Mouse (Mus musculus) frontal cortex, postnatal 25 days (tissue): ENCODE results near the gene Aqp1.

Experiments used
- DNase-seq, 2 experiments: peaks; one replicate each; pipeline ENCODE4 v3.0.0; 2022; ENCODE audit warnings: low spot score in 2 of 2

The Aqp1 gene

DNA sequence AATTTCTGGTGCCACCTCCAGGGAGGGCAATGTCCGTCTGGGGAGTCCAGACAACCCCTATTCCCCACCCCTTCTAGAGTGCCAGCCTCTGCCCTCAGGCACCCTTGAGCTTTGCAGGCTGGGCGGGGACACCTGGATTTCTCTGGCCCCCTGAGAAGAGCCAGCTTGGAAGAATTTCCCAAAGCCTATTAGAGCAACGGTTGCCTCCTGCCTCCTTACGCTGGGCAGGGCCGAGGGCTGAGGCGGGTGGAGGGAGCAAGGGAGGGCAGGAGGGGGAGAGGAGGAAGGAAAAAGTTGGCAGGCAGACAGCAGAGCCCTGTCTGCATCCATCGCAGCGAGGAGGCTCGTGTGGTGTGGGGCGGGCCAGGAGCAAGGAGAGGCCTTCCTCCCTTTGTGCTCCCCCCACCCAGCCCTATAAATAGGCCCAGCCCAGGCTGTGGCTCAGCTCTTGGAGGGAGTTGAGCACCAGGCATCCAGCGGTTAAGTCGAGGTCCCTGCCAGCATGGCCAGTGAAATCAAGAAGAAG is at the start of gene Aqp1:
Aqp1 (plus strand) TSS at position 444 of the 526 bp plus-strand sequence.
- DNase-seq, result no peak

DNA sequence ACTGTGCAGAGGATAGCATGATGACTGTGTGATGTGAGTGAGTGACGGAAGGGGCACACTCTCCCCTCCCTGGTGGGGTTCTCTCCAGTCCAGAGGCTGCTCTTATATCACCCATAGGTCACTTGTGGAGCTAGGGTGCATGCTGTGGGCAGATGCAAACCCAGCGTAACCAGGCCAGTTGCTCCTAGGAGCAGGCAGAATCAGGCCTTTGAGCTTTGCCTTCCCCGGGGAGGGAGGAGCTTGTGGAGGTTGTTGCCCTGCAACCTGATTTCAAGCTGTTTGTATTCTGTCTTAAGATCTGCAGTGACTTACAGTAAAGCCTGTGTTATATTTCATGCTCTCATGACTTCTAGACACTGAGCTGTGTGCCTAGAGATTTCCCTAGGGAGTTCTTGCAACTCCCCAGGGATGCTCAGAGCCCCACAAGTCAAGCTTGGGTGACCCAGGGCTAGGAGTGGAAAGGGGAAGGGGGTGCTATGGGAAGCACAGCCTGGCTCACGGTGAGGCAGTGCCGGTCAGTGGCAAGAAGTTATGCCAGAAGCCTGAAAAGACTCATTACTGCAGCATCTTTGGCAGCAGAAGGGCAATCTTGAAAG is 48.1 kb upstream of the Aqp1 start:
- DNase-seq, result no peak

DNA sequence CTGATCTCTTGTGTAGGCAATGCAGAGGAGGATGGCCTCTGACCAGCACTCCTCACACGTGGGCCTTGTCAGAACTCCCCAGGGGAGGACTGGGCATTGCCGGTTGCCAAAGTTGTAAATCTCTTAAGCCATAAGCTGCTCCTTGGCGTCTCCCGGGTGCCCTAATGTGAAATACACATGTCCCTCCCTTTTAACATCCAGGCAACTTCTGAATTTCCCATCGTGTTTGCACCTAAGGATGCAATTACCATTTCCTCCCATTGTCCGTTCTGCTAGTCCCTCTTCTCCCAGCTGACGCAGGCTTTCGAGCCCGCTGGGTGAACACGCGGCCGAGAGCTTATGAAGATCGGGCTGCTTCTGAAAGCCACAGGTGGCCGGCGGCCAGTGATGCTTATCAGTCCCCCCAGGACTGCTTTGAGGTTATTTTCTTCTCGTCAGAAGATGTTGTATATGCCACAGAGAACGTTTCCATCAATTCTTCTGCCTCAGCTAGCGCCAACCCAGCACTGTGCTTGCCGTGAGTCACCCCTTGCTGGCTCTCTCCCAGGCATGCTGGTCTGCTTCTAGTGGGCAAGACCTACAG is 41.6 kb upstream of the Aqp1 start:
- no peak for DNase-seq

- DNase-seq, result no peak
These were observed 40.9 kb upstream of the Aqp1 start for GRCm38 (mm10) chr6:55295325-55295724.

DNA sequence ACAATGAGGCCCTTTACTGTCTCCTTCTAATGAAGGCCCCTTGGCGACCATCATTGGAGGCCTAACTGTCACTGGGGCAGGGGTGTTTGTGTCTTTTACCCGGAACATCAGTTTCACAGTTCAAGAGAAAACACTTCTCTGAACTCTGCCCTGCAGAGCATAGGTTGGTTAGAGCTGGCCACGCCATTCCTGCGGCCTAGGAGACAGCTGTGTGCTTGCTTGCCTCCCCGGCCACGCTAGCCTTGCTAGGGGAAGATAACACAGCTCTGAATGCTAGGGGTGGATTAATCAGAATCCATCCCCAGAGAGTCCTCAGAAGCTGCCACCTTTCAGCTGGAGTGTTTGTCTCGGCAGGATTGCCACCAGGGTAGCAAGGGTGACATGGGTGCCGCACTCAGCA is 36.8 kb upstream of the Aqp1 start:
- DNase-seq, result no peak

DNA sequence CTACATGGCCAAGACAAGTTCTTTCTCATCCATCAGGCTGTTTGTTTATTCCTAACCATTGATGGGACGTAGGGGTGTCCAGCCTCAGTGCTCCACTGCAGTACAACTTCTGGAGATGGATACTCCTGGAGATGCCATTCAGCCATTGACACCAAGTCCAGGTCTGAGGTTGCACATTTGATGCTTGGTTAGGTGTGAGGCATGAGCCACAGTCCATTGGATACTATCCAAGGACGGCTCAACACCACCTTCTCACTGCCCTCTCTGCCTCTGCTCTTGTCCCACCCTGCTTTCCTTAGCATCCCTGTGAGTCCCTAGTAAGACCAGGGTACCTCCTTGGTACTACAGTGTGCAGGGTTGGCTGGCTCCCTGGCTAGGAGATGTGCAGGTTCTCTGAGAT is 36.3 kb upstream of the Aqp1 start:
- no peak for DNase-seq

DNA sequence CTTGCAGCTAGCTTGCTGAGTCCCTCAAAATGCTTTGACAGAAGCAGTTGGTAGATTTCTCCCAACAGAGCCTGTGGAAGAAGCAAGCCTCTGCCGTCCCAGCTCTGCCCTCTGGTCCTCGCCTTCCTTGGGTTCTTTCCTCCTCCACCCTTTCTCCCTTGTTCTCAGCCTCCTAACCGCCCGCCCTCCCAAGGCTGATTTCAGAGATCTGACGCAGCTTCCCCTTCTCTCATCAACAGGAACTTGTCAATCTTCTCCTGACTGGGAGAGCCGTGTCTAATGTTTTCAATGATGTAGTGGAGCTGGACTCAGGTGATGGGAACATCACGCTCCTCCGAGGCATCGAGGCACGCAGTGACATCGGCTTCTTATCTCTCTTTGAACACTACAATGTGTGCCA is 35.5 kb upstream of the Aqp1 start:
- DNase-seq, result no peak

- no peak for DNase-seq
These were observed 26.1 kb upstream of the Aqp1 start for GRCm38 (mm10) chr6:55310179-55310578.

DNA sequence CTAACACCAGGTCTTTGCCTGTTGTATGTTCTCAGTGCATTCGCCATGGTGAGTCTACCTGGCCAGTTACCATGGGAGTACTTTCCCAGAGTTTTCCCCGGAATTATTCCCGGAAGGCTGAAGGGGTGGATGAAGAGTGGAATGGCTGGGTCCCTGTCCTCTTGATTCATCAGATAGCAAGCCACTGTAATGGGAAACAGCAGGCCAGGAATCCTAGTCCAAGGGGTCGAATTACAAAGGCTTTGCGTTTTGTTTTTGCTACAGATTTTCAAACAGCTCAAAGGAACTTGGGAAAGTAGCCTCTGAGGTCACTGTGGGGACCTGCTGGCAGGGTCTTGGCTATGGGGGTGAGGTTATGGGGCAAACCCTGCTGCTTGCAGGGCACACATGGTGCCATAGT is 24.3 kb upstream of the Aqp1 start:
- no peak for DNase-seq

DNA sequence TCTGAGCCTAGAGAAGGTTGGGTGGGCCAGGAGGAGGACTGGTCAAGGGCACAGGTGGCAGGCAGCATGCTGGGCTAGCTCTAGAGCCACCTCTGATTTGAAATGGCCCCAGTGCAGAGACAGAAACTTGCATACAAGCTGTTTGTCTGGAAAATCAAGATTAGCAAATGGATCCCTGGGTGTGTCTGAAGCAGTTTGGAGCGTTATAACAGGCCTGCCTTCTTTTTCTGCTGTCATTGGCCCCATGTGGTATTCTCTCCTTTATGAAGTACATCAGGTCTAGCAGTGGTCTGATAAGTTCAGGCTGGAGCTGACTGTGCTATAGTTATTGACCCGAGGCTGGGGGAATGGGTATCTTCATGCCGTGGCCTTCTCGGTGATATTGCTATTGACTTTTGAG is 22.3 kb upstream of the Aqp1 start:
- DNase-seq, result no peak

DNA sequence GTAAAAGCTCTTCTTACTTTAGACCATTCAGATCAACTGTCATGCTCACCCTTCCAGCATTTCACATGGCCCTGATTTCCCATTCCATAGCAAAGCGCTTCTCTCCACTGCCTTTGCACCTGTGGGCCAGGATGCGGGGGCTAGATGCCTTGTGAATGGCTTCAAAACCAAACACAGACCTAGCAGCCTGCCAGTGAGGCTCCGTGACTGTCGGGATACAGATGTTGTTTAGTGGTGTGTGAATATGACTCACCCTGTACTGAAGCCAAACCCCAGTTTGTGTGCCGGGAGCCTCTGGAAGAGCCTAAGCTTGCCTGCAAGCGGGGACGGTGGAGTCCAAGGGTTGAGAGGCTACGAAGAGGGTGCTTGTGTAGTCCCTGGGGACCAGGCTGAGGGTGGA is 21.6 kb upstream of the Aqp1 start:
- peak in 1 of 2 experiments; percentile 21 for DNase-seq

GRCm38 (mm10) chr6:55318597-55318996 is 17.6 kb upstream of the Aqp1 start:
- DNase-seq, result no peak

DNA sequence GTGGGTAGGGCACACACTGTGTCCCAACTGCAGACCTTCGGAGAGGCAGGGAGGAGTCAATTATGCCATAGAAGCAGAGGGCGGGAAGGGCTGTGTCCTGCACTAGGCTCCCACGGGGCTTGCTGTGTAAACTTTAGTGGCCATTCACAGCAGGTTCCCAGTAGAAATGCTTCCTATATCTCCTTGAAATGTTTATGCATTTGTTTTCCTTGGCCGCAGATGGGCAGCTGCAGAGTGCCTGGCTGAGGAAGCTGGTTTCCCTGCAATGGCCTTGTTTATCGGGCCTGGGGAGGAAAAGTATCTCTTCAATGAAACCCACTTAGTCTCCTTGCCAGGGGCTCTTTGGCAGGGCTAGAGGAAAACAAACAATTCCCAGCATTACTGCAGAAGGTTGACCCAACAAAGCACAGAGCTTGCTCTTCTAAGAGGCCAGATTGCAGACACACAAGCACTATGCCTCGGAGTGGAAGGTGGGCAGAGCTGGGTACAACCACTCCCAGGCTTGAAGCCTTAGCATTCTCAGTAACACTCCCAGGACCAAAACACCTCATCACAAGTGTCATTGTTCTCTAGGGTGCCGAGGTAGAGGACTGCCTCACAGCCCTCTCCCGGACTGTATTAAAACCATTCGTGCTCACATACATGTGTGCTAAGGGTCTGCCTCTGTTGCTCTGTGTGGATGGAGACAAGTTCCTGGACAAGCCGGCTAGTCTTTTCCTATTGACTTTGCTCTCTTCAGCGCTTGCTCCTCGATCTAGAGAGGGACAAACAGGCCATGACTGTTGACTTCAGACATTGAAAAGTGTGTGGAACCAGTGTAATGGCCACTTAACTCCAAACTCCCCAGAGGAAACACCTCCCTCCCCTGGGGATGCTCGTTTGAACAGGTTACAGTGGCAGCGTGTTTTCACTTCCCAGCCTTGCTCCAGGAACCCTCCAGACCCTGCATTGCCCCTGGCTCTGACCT is 16.4 kb upstream of the Aqp1 start:
- DNase-seq, result no peak

DNA sequence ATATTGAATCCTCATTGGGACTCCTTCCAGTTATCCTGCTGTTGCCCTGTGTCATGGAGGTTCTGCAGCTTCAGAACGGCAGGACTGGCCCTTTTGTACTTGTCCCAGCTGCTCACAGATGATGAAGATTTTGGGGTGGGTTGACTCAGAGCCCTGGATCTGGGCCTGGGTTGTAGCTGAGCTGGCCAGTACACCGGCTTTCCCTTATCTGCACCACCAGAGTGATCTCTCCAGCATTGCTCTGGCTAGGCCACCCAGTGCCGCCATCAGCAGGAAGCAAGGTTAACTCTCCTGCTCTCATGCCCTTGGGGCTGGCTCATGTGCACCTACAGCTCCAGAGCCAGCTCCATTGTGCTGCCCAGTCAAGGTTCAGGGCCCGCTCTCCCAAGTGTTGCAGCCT is 15.3 kb upstream of the Aqp1 start:
- no peak for DNase-seq

DNA sequence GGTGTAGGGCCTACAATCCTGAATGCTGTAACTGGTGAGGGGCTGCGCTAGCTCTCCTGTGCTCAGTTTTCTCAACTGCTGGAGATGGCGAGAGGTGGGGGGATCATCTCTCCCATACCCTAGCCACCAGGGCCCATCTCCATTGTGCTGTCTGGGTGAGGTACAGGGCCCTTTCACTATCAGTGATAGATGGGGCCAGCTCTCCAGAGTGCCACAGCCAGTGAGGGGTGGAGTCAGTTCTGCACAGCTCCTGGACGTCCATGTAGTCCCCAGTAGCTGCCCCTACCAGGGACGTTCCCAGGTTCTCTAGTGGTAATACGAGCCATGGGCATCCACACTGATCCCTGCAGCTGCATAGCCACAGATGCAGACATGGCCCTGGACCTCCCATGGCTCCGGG is 14.7 kb upstream of the Aqp1 start:
- no peak for DNase-seq

DNA sequence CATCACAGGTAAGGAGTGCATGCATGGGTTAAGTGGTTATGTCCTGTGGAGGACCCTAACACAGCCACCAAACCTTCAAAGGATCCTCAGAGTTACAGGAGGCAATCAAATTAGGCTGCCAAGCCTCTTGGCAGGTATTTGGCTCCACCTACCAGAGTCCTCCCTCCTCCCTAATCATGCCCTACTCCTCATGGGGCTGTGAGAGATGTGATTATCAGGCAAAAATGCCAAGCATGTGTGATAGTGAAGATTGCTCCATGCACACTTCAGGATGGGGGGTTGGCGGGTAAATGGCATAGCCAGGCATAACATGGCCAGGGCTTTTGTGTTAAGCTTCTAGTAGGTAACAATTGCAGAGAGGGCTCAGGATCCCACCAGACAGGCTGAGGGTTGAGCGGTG is 13.3 kb upstream of the Aqp1 start:
- DNase-seq, result no peak

GRCm38 (mm10) chr6:55323908-55324634 is 12.2 kb upstream of the Aqp1 start:
- DNase-seq, result no peak

GRCm38 (mm10) chr6:55324785-55325184 is 11.4 kb upstream of the Aqp1 start:
- no peak for DNase-seq

- DNase-seq, result no peak
These were observed 9.9 kb upstream of the Aqp1 start for GRCm38 (mm10) chr6:55326299-55326698.

DNA sequence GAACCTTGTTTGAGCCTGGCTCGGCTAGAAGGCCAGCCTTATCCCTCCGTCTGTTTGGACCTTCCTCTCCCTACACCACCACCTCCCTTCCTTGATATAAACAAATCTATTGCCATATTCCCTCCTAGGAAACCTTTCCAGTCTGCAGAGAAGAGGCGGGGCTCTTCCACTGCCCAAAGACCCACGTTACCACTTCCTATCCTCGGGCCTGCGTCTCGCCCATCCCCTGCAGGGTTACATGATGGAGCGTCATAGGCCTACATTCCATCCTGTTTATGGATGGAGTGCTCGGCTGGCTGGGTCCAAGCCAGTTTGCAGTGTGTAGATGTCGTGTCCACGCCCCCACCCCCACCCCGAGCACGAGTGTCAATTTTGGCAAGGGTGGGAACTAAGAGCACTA is 8.9 kb upstream of the Aqp1 start:
- DNase-seq, result no peak

- DNase-seq, result no peak
These were observed 8.1 kb upstream of the Aqp1 start for GRCm38 (mm10) chr6:55328179-55328578.

DNA sequence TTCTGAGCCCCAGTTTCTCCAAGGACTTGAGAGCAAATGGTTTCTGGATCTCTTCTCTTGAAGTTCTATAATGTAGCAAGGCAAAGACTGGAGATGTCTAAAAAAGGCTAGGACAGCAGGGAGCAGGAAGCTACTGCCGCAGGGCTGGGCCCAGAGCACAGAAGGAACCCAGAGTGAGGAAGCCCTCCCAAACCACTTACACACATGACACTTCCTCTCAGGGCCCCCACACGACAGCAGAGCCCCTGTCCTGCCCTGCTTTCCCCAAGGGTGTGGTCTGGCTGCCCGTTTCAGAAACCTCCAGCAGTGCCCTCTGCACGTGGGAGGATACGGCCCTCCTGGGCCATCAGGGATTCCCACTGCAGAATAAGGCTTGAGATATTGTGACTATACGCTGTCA is 4.9 kb upstream of the Aqp1 start:
- DNase-seq, result no peak
